Mouse (Mus musculus) CH12.LX (cell line): ENCODE measurements around the gene Hist1h2ae. TPM values are rescaled to one million over a fixed set of nuclear protein-coding genes. Genes with fewer than 3 reads are reported as not detected.

ENCODE experiments used
- DNase-seq: peaks from one replicate; pipeline ENCODE4 v3.0.0-alpha.2; 2013; ENCODE audit errors: extremely low read depth
- H3K27ac ChIP-seq: 2 replicates; pipeline ENCODE4 v1.5.1; 2012; ENCODE audit warnings: low read depth, mild to moderate bottlenecking, control low read depth, moderate library complexity; ENCODE audit not compliant: insufficient read depth
- H3K27me3 ChIP-seq: replicated peaks from 2 replicates; pipeline ENCODE3; 2012; ENCODE audit warnings: inconsistent platforms
- H3K36me3 ChIP-seq, 2 experiments: replicated peaks in 1 of 2; 2 replicates each; pipeline versions ENCODE3 to v1.6.1; 2012; ENCODE audit warnings: inconsistent platforms in 1 of 2, low read length in 1 of 2, mild to moderate bottlenecking in 1 of 2, mixed read lengths in 1 of 2, moderate library complexity in 1 of 2; ENCODE audit not compliant: control insufficient read depth in 1 of 2, insufficient read depth in 1 of 2
- H3K4me1 ChIP-seq, 2 experiments: 2 replicates each; pipeline ENCODE4 v1.6.1; 2012; ENCODE audit warnings: inconsistent platforms in 1 of 2, moderate library complexity in 1 of 2; ENCODE audit not compliant: insufficient read depth in 2 of 2, control insufficient read depth in 1 of 2
- H3K4me2 ChIP-seq: 2 replicates; pipeline ENCODE4 v1.6.1; 2012; ENCODE audit warnings: low read depth, mild to moderate bottlenecking, control low read depth; ENCODE audit not compliant: poor library complexity, insufficient read depth, severe bottlenecking
- H3K4me3 ChIP-seq, 3 experiments: fragments of 150-350 bp in 1 of 3; sonication (generic) in 1 of 3; replicated peaks in 1 of 3; 2 replicates each; pipeline versions ENCODE3 to v1.5.1; 2011 to 2012; ENCODE audit warnings: low read depth in 2 of 3, low read length in 2 of 3, mild to moderate bottlenecking in 2 of 3, moderate library complexity in 2 of 3, control low read depth in 1 of 3, improper control_type of control experiment in 1 of 3, inconsistent platforms in 1 of 3, mixed read lengths in 1 of 3; ENCODE audit not compliant: poor library complexity in 1 of 3
- H3K79me2 ChIP-seq: replicated peaks from 2 replicates; pipeline ENCODE4 v1.6.1; 2012; ENCODE audit warnings: mild to moderate bottlenecking, moderate library complexity; ENCODE audit not compliant: control insufficient read depth, poor library complexity, insufficient read depth, severe bottlenecking; ENCODE audit errors: extremely low read depth
- H3K9ac ChIP-seq: 2 replicates; pipeline ENCODE4 v1.6.1; 2012; ENCODE audit warnings: low read depth, mild to moderate bottlenecking, control low read depth, moderate library complexity; ENCODE audit not compliant: insufficient read depth
- H3K9me3 ChIP-seq: replicated peaks from 2 replicates; pipeline ENCODE3; 2012; ENCODE audit warnings: low read length, inconsistent platforms, mixed read lengths
- BHLHE40 ChIP-seq: IDR thresholded peaks from 2 replicates; pipeline ENCODE4 v1.6.1; 2011; ENCODE audit warnings: mild to moderate bottlenecking, low read depth, low read length, improper control_type of control experiment
- CHD1 ChIP-seq: IDR thresholded peaks from 2 replicates; pipeline ENCODE4 v1.6.1; 2012; ENCODE audit warnings: low read depth, low read length, improper control_type of control experiment, inconsistent platforms
- CHD2 ChIP-seq: IDR thresholded peaks from 2 replicates; pipeline ENCODE4 v1.6.1; 2011; ENCODE audit warnings: low read length, improper control_type of control experiment
- CTCF ChIP-seq, 2 experiments: IDR thresholded peaks in 1 of 2; conservative IDR thresholded peaks in 1 of 2; 2 replicates each; pipeline ENCODE4 v1.5.1; 2011 to 2012; ENCODE audit warnings: low read depth in 2 of 2, low read length in 2 of 2, improper control_type of control experiment in 1 of 2, inconsistent platforms in 1 of 2, mild to moderate bottlenecking in 1 of 2, moderate library complexity in 1 of 2
- E2F4 ChIP-seq: IDR thresholded peaks from 2 replicates; pipeline ENCODE4 v1.6.1; 2011; ENCODE audit warnings: low read depth, low read length, improper control_type of control experiment; ENCODE audit not compliant: insufficient replicate concordance
- ELF1 ChIP-seq: IDR thresholded peaks from 2 replicates; pipeline ENCODE4 v1.6.1; 2014; ENCODE audit warnings: low read depth, mild to moderate bottlenecking, inconsistent platforms, low read length, improper control_type of control experiment
- EP300 ChIP-seq: IDR thresholded peaks from 2 replicates; pipeline ENCODE4 v1.6.1; 2011; ENCODE audit warnings: low read length, improper control_type of control experiment
- ETS1 ChIP-seq: conservative IDR thresholded peaks from 2 replicates; pipeline ENCODE4 v1.6.1; 2012; ENCODE audit warnings: low read depth, mild to moderate bottlenecking, inconsistent platforms, low read length, improper control_type of control experiment, moderate library complexity
- GABPA ChIP-seq: IDR thresholded peaks from 2 replicates; pipeline ENCODE4 v1.6.1; 2012; ENCODE audit warnings: low read depth, low read length, improper control_type of control experiment, inconsistent platforms; ENCODE audit not compliant: insufficient replicate concordance
- HCFC1 ChIP-seq: IDR thresholded peaks from 2 replicates; pipeline ENCODE4 v1.6.1; 2012; ENCODE audit warnings: low read depth, mild to moderate bottlenecking, inconsistent platforms, low read length, improper control_type of control experiment
- IRF4 ChIP-seq: IDR thresholded peaks from 2 replicates; pipeline ENCODE4 v1.6.1; 2014; ENCODE audit warnings: low read depth, mild to moderate bottlenecking, inconsistent platforms, low read length, improper control_type of control experiment
- JUN ChIP-seq: IDR thresholded peaks from 2 replicates; pipeline ENCODE4 v1.6.1; 2011; ENCODE audit warnings: low read depth, mild to moderate bottlenecking, low read length, improper control_type of control experiment, moderate library complexity; ENCODE audit not compliant: insufficient read depth
- JUND ChIP-seq: conservative IDR thresholded peaks from 2 replicates; pipeline ENCODE4 v1.6.1; 2011; ENCODE audit warnings: low read depth, low read length, improper control_type of control experiment
- KAT2A ChIP-seq: IDR thresholded peaks from 2 replicates; pipeline ENCODE4 v1.6.1; 2012; ENCODE audit warnings: low read length, improper control_type of control experiment, inconsistent platforms; ENCODE audit not compliant: insufficient replicate concordance
- MAFK ChIP-seq: IDR thresholded peaks from 2 replicates; pipeline ENCODE4 v1.6.1; 2011; ENCODE audit warnings: low read length, improper control_type of control experiment; ENCODE audit not compliant: insufficient replicate concordance
- MAX ChIP-seq: IDR thresholded peaks from 2 replicates; pipeline ENCODE4 v1.6.1; 2011; ENCODE audit warnings: low read length, improper control_type of control experiment
- MAZ ChIP-seq: IDR thresholded peaks from 2 replicates; pipeline ENCODE4 v1.6.1; 2012; ENCODE audit warnings: low read depth, mild to moderate bottlenecking, inconsistent platforms, low read length, improper control_type of control experiment, moderate library complexity
- MEF2A ChIP-seq: IDR thresholded peaks from 2 replicates; pipeline ENCODE4 v1.6.1; 2014; ENCODE audit warnings: low read depth, mild to moderate bottlenecking, inconsistent platforms, low read length, improper control_type of control experiment, borderline replicate concordance
- MXI1 ChIP-seq: IDR thresholded peaks from 2 replicates; pipeline ENCODE4 v1.6.1; 2011; ENCODE audit warnings: mild to moderate bottlenecking, low read depth, low read length, improper control_type of control experiment
- MYC ChIP-seq: IDR thresholded peaks from 2 replicates; pipeline ENCODE4 v1.6.1; 2011; ENCODE audit warnings: low read depth, mild to moderate bottlenecking, improper control_type of control experiment, low read length
- NELFE ChIP-seq: IDR thresholded peaks from 2 replicates; pipeline ENCODE4 v1.6.1; 2011; ENCODE audit warnings: low read depth, low read length, improper control_type of control experiment
- NRF1 ChIP-seq: IDR thresholded peaks from 2 replicates; pipeline ENCODE4 v1.6.1; 2014; ENCODE audit warnings: low read depth, mild to moderate bottlenecking, inconsistent platforms, low read length, improper control_type of control experiment, moderate library complexity
- PAX5 ChIP-seq: IDR thresholded peaks from 2 replicates; pipeline ENCODE4 v1.6.1; 2012; ENCODE audit warnings: low read length, inconsistent platforms, mixed read lengths
- POLR2A ChIP-seq: IDR thresholded peaks from 2 replicates; pipeline ENCODE4 v1.6.1; 2011; ENCODE audit warnings: low read depth, mild to moderate bottlenecking, improper control_type of control experiment, low read length
- POLR2AphosphoS2 ChIP-seq: IDR thresholded peaks from 2 replicates; pipeline ENCODE4 v1.6.1; 2011; ENCODE audit warnings: low read depth, low read length, improper control_type of control experiment
- RAD21 ChIP-seq: IDR thresholded peaks from 2 replicates; pipeline ENCODE4 v1.6.1; 2011; ENCODE audit warnings: low read depth, mild to moderate bottlenecking, low read length, improper control_type of control experiment, moderate library complexity
- RCOR1 ChIP-seq: conservative IDR thresholded peaks from 2 replicates; pipeline ENCODE4 v1.6.1; 2012; ENCODE audit warnings: low read depth, mild to moderate bottlenecking, inconsistent platforms, low read length, improper control_type of control experiment
- SMC3 ChIP-seq: IDR thresholded peaks from 2 replicates; pipeline ENCODE4 v1.6.1; 2011; ENCODE audit warnings: low read depth, low read length, improper control_type of control experiment
- TBP ChIP-seq: conservative IDR thresholded peaks from 2 replicates; pipeline ENCODE4 v1.6.1; 2011; ENCODE audit warnings: low read depth, low read length, improper control_type of control experiment
- TCF12 ChIP-seq: IDR thresholded peaks from 2 replicates; pipeline ENCODE4 v1.6.1; 2014; ENCODE audit warnings: low read depth, mild to moderate bottlenecking, inconsistent platforms, low read length, improper control_type of control experiment
- UBTF ChIP-seq: IDR thresholded peaks from 2 replicates; pipeline ENCODE4 v1.6.1; 2012; ENCODE audit warnings: low read depth, mild to moderate bottlenecking, inconsistent platforms, low read length, improper control_type of control experiment, moderate library complexity
- USF1 ChIP-seq: IDR thresholded peaks from 2 replicates; pipeline ENCODE4 v1.6.1; 2014; ENCODE audit warnings: low read depth, mild to moderate bottlenecking, inconsistent platforms, low read length, improper control_type of control experiment
- USF2 ChIP-seq: conservative IDR thresholded peaks from 2 replicates; pipeline ENCODE4 v1.6.1; 2011; ENCODE audit warnings: low read depth, low read length, improper control_type of control experiment
- ZC3H11A ChIP-seq: IDR thresholded peaks from 2 replicates; pipeline ENCODE4 v1.6.1; 2012; ENCODE audit warnings: low read depth, mild to moderate bottlenecking, inconsistent platforms, low read length, improper control_type of control experiment
- ZKSCAN1 ChIP-seq: IDR thresholded peaks from 2 replicates; pipeline ENCODE4 v1.6.1; 2012; ENCODE audit warnings: low read depth, inconsistent platforms, low read length, improper control_type of control experiment, borderline replicate concordance
- ZMIZ1 ChIP-seq: IDR thresholded peaks from 2 replicates; pipeline ENCODE4 v1.6.1; 2012; ENCODE audit warnings: low read depth, mild to moderate bottlenecking, inconsistent platforms, low read length, improper control_type of control experiment
- ZNF384 ChIP-seq: IDR thresholded peaks from 2 replicates; pipeline ENCODE4 v1.6.1; 2012; ENCODE audit warnings: low read depth, low read length, improper control_type of control experiment, inconsistent platforms
- dilution Hi-C: fragments of 300-500 bp; cut with MboI; formaldehyde crosslinking; loops from 2 replicates; pipeline ENCODE4 v1.14.3; 2020; ENCODE audit warnings: low sequenced_read_pairs; ENCODE audit not compliant: extremely low pct_unique_long_range_greater_than_20kb, extremely low pct_ligation_motif_present
- in situ Hi-C: fragments of 300-500 bp; cut with MboI; formaldehyde crosslinking; loops from 3 replicates; pipeline ENCODE4 v1.14.3; 2019; ENCODE audit warnings: low sequenced_read_pairs, low pct_ligation_motif_present, low pct_unique_long_range_greater_than_20kb, mixed read lengths
- polyA plus RNA-seq: library from polyadenylated mRNA; unstranded; fragments of >175 nt; gene quantifications from 2 replicates; pipeline ENCODE4 v1.2.1, GENCODE M21; 2012; ENCODE audit warnings: low read depth; ENCODE audit not compliant: insufficient read length
- total RNA-seq, 2 experiments: library from RNA; depleted of rRNA; stranded (reverse); fragments of 300-350 nt in 1 of 2; fragments of >200 nt in 1 of 2; gene quantifications; 2 replicates each; pipeline ENCODE4 v1.2.3; 2012 to 2014

The Hist1h2ae gene
- total and polyA plus RNA-seq, 3 experiments: 3.5 to 648 (median 16.3) TPM

DNA sequence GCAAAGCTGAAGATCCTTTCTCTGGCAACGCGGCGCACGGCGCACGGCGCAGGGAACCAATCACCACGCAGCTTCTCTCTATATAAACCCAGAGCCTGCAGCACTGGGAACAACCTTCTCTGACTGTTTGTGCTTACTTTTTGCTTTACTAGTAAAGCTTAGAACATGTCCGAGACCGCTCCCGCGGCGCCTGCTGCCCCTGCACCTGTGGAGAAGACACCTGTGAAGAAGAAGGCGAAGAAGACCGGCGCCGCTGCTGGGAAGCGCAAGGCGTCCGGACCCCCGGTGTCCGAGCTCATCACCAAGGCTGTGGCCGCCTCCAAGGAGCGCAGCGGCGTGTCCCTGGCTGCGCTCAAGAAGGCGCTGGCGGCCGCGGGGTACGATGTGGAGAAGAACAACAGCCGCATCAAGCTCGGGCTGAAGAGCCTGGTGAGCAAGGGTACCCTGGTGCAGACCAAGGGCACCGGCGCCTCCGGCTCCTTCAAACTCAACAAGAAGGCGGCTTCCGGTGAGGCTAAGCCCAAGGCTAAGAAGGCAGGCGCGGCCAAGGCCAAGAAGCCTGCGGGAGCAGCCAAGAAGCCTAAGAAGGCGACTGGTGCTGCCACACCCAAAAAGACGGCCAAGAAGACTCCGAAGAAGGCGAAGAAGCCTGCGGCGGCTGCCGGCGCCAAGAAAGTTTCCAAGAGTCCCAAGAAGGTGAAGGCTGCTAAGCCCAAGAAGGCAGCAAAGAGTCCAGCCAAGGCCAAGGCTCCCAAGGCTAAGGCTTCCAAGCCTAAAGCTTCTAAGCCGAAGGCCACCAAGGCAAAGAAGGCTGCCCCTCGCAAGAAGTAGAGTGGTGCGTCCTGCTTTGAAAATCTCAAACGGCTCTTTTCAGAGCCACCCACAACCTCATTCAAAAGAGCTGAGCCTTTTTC is 15.8 kb downstream of the Hist1h2ae start:
- Histone ChIP-seq H3K4me2 (peak overlapping the region; percentile 65), H3K79me2 (no peaks in the 10 kb centered on the region), H3K9me3 (no peaks in the 10 kb centered on the region), H3K9ac (peak overlapping the region; percentile 73), H3K27me3 (no peaks in the 10 kb centered on the region), H3K27ac (peak overlapping the region; percentile 83), H3K4me1 (peaks cover 4 to 28% of the 10 kb centered on the region in 2 experiments; a peak in 3 of 4 replicates), H3K4me3 (peak overlapping the region; percentile 3 to 54 (median 50)), H3K36me3 (no peaks in the 10 kb centered on the region)
- in situ Hi-C loops (loop anchor here (25.0 kb wide), 1 partner anchor 1818 kb away; the partner anchor contains the start of gene Hist1h4j), dilution Hi-C loops (no loop called here)
- peak; percentile 92 for DNase-seq
- peak; percentile 74; the same call in 1 of the 2 replicates for TF ChIP-seq E2F4
- no peak; the same call in 1 of the 2 replicates for TF ChIP-seq JUND
- peak; percentile 95 for TF ChIP-seq RCOR1
- TF ChIP-seq MEF2A: peak; percentile 58
- TF ChIP-seq NRF1: 0 out of 2 replicates have a peak, but pooled peaks have one; percentile 37
- TF ChIP-seq TBP: peak; percentile 99
- no peak for TF ChIP-seq PAX5
- TF ChIP-seq JUN: no peak
- TF ChIP-seq USF2: peak; percentile 70
- TF ChIP-seq ZNF384: no peak
- 0 out of 2 replicates have a peak, but pooled peaks have one; percentile 4 for TF ChIP-seq BHLHE40
- peak; percentile 95 for TF ChIP-seq POLR2A
- TF ChIP-seq MYC: no peak; the same call in 1 of the 2 replicates
- no peak; the same call in 1 of the 2 replicates for TF ChIP-seq ZKSCAN1
- no peak for TF ChIP-seq ZC3H11A
- peak; percentile 98 for TF ChIP-seq CHD1
- peak; percentile 100 for TF ChIP-seq NELFE
- TF ChIP-seq ZMIZ1: peak; percentile 100
- 0 out of 2 replicates have a peak, but pooled peaks have one; percentile 36 for TF ChIP-seq ELF1
- no peak; the same call in 1 of the 2 replicates for TF ChIP-seq CHD2
- peak; percentile 71 for TF ChIP-seq HCFC1
- peak; percentile 97 for TF ChIP-seq UBTF
- TF ChIP-seq MAZ: peak; percentile 64
- TF ChIP-seq EP300: no peak
- TF ChIP-seq MXI1: peak; percentile 41; the same call in 1 of the 2 replicates
- TF ChIP-seq MAFK: no peak; the same call in 1 of the 2 replicates
- no peak for TF ChIP-seq MAX
- TF ChIP-seq ETS1: peak; percentile 24; the same call in 1 of the 2 replicates
- TF ChIP-seq IRF4: peak; percentile 60; the same call in 1 of the 2 replicates
- TF ChIP-seq SMC3: no peak
- TF ChIP-seq GABPA: no peak
- no peak for TF ChIP-seq USF1
- no peak for TF ChIP-seq CTCF (conservative IDR thresholded peaks at IDR 0.05 in 1 of 2, IDR thresholded peaks at IDR 0.05 in 1 of 2; ENCODE audit: low read depth in 2 of 2, low read length in 2 of 2)
- TF ChIP-seq TCF12: peak; percentile 99
- TF ChIP-seq KAT2A: 0 out of 2 replicates have a peak, but pooled peaks have one; percentile 45
- peak; percentile 100 for TF ChIP-seq POLR2AphosphoS2
- no peak for TF ChIP-seq RAD21
